ENCODE assay signal across 25 mouse cellular contexts in genomic region chr13:110219195-110219594, GRCm38 (mm10).
A peak's percentile ranks its signal among the peaks of the same experiment; 100 is the strongest.
DNase-seq lines count a peak whose midpoint lies in the region; ATAC-seq lines count a peak whose summit lies in the region.
"Had no signal": no experiment of that assay in that cellular context is flagged by ENCODE, and none has a peak within 500 bp of the region (broad histone marks: within the 10 kb centered on the region; RNA-seq: fewer than 3 reads in every experiment).

No protein-coding gene starts in this region.

- H3K4me2 ChIP-seq in neural tube, embryonic 13.5 days = no peak overlapping the region
- H3K4me2 ChIP-seq in hindbrain, embryonic 12.5 days (replicated peaks) = no peak overlapping the region
- no peak overlapping the region for H3K4me2 ChIP-seq in forebrain, embryonic 14.5 days (ENCODE audit: low read length)
- H3K4me2 ChIP-seq: embryonic facial prominence, embryonic 15.5 days; heart, embryonic 11.5 days had no signal

- H3K4me1 ChIP-seq in neural tube, embryonic 13.5 days (replicated peaks) = peaks cover 14% of the 10 kb centered on the region
- no peaks in the 10 kb centered on the region for H3K4me1 ChIP-seq in hindbrain, embryonic 12.5 days
- H3K4me1 ChIP-seq in forebrain, embryonic 14.5 days (ENCODE audit: control insufficient read depth, insufficient read depth, low read length) = no peaks in the 10 kb centered on the region
- H3K4me1 ChIP-seq: embryonic facial prominence, embryonic 15.5 days; limb, embryonic 10.5 days had no signal

- DNase-seq in neural tube, embryonic 10.5 days (ENCODE audit: extremely low spot score, low spot score) = no peak
- DNase-seq in spleen, postnatal 10 days (ENCODE audit: low spot score in 2 of 2) = no peak
- DNase-seq in kidney, postnatal 36 days = no peak
- no peak for DNase-seq in forebrain, embryonic 14.5 days (ENCODE audit: low spot score)
- DNase-seq: adrenal gland, postnatal 25 days; cerebellum, adult 11-12 months; cerebellum, postnatal 36 days; gastrocnemius, postnatal 25 days; heart, postnatal 14 days; kidney, adult 9 months; kidney, postnatal 4 days; liver, postnatal 0 days; lung, postnatal 10 days; right cerebral cortex, postnatal 4 days had no signal

- H3K36me3 ChIP-seq in neural tube, embryonic 13.5 days = no peaks in the 10 kb centered on the region
- H3K36me3 ChIP-seq in hindbrain, embryonic 12.5 days = no peaks in the 10 kb centered on the region
- H3K36me3 ChIP-seq in forebrain, embryonic 14.5 days (ENCODE audit: control insufficient read depth, insufficient read depth, low read length) = no peaks in the 10 kb centered on the region
- H3K36me3 ChIP-seq: embryonic facial prominence, embryonic 15.5 days; forebrain, embryonic 10.5 days; limb, embryonic 10.5 days had no signal

- 0 out of 2 replicates have a peak, but pooled peaks have one; percentile 19 for ATAC-seq in neural tube, embryonic 13.5 days (ENCODE audit: low read depth)
- no peak; the same call in 1 of the 2 replicates for ATAC-seq in hindbrain, embryonic 12.5 days (ENCODE audit: low FRiP score)
- ATAC-seq in megakaryocyte progenitor cell, adult 5-6 weeks (replicated peaks; ENCODE audit: poor library complexity) = peak; percentile 48
- no peak for ATAC-seq in forebrain, embryonic 14.5 days
- ATAC-seq: activated CD4-positive, CD25-positive, alpha-beta regulatory T cell, adult 4 months; liver, postnatal 0 days; Patski had no signal

- no peak overlapping the region for H3K9ac ChIP-seq in neural tube, embryonic 13.5 days
- H3K9ac ChIP-seq in hindbrain, embryonic 12.5 days = no peak overlapping the region
- H3K9ac ChIP-seq in forebrain, embryonic 14.5 days (ENCODE audit: low read length) = no peak overlapping the region
- H3K9ac ChIP-seq: embryonic facial prominence, embryonic 15.5 days; liver, postnatal 0 days had no signal

- H3K4me3 ChIP-seq in neural tube, embryonic 13.5 days = no peak overlapping the region
- H3K4me3 ChIP-seq in hindbrain, embryonic 12.5 days = no peak overlapping the region
- no peak overlapping the region for H3K4me3 ChIP-seq in forebrain, embryonic 14.5 days (ENCODE audit: low read depth, low read length)
- H3K4me3 ChIP-seq: embryonic facial prominence, embryonic 15.5 days; forebrain, embryonic 10.5 days; limb, embryonic 10.5 days; myocyte had no signal

- 38% methylated on average over 7 of the region's 7 CpGs for WGBS in neural tube, embryonic 13.5 days
- WGBS in hindbrain, embryonic 12.5 days = 45% methylated on average over 7 of the region's 7 CpGs
- WGBS in forebrain, embryonic 14.5 days = 40% methylated on average over 7 of the region's 7 CpGs

- peak overlapping the region; percentile 67 for H3K27ac ChIP-seq in neural tube, embryonic 13.5 days (replicated peaks)
- peak overlapping the region; percentile 13; the same call in 1 of the 2 replicates for H3K27ac ChIP-seq in hindbrain, embryonic 12.5 days
- H3K27ac ChIP-seq in forebrain, embryonic 14.5 days (ENCODE audit: low read depth, low read length) = no peak overlapping the region
- H3K27ac ChIP-seq: embryonic facial prominence, embryonic 15.5 days; forebrain, embryonic 10.5 days; limb, embryonic 10.5 days; stomach, postnatal 0 days had no signal

- H3K27me3 ChIP-seq in neural tube, embryonic 13.5 days = no peaks in the 10 kb centered on the region
- H3K27me3 ChIP-seq in hindbrain, embryonic 12.5 days = no peaks in the 10 kb centered on the region
- H3K27me3 ChIP-seq in forebrain, embryonic 14.5 days (replicated peaks; ENCODE audit: control insufficient read depth, insufficient read depth, low read length) = no peaks in the 10 kb centered on the region
- H3K27me3 ChIP-seq: embryonic facial prominence, embryonic 15.5 days had no signal

- no peaks in the 10 kb centered on the region for H3K9me3 ChIP-seq in neural tube, embryonic 13.5 days
- no peaks in the 10 kb centered on the region for H3K9me3 ChIP-seq in hindbrain, embryonic 12.5 days (replicated peaks)
- no peaks in the 10 kb centered on the region for H3K9me3 ChIP-seq in forebrain, embryonic 14.5 days (replicated peaks; ENCODE audit: control insufficient read depth, low read length)
- H3K9me3 ChIP-seq: embryonic facial prominence, embryonic 15.5 days; forebrain, embryonic 10.5 days; limb, embryonic 10.5 days had no signal

Comparison
In these comparisons a context has a peak if more than half of its experiments do, and no peak if none do; other contexts are left out.
1. ATAC-seq: peak in neural tube, embryonic 13.5 days (single experiment) and megakaryocyte progenitor cell, adult 5-6 weeks (single experiment); none in hindbrain, embryonic 12.5 days (single experiment) and forebrain, embryonic 14.5 days (single experiment).